32 mouse cellular contexts compared by ENCODE assay signal in the genomic region with DNA sequence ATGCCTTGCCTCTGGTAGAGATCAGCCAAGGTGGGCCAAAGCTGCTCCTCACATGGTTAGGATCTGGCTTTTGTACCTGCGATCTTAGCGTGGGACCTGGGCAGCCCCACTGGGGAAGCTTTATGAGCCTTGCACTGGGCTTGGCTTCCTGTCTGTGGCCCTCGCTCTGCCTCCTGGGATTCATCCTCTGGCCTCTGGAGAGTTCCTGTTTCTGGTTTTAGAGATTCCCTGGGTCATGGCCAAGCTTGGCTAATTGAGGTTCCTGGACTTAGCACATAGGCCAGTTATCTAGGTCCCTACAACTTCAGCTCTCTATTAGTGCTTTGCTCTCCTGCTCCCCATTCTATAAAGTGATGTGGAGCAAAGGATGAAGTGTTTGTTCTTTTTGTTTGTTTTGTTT. TPM values are rescaled to one million over a fixed set of nuclear protein-coding genes. Genes with fewer than 3 reads are reported as not detected.
A peak's percentile ranks its signal among the peaks of the same experiment; 100 is the strongest.
DNase-seq lines count a peak whose midpoint lies in the region; ATAC-seq and TF ChIP-seq lines count a peak whose summit lies in the region.
"Had no signal": no experiment of that assay in that cellular context is flagged by ENCODE, and none has a peak within 500 bp of the region (broad histone marks: within the 10 kb centered on the region; RNA-seq: fewer than 3 reads in every experiment).

No protein-coding gene starts in this region.

- H3K4me1 ChIP-seq in kidney, embryonic 16.5 days (ENCODE audit: insufficient read depth, low read length): no peaks in the 10 kb centered on the region
- H3K4me1 ChIP-seq in lung, adult 2 months (ENCODE audit: control insufficient read depth, insufficient read depth, low read length): peaks cover 7% of the 10 kb centered on the region; the same call in 1 of the 2 replicates
- H3K4me1 ChIP-seq: embryonic facial prominence, embryonic 13.5 days; forebrain, embryonic 13.5 days; hindbrain, embryonic 15.5 days; midbrain, embryonic 10.5 days; neural tube, embryonic 13.5 days had no signal

- peak; percentile 53 for DNase-seq in gastrocnemius, adult 2 months
- DNase-seq in gastrocnemius, postnatal 4 days (ENCODE audit: low spot score in 2 of 2): no peak
- peak; percentile 27 for DNase-seq in kidney, adult 18-20 months
- DNase-seq in lung, postnatal 36 days: peak; percentile 69
- no peak for DNase-seq in lung, adult 2 months
- no peak for DNase-seq in adipocyte (ENCODE audit: low spot score)
- DNase-seq in layer of hippocampus, adult 9-10 months (ENCODE audit: low spot score): no peak
- DNase-seq: adrenal gland, postnatal 14 days; cerebellum, adult 2 months; cerebellum, postnatal 36 days; embryo, embryonic 11 days; retina, postnatal 1 day; right cerebral cortex, postnatal 25 days had no signal

- WGBS in kidney, embryonic 16.5 days: 62% methylated on average over 3 of the region's 3 CpGs
- WGBS in lung, adult 2 months: 49% methylated on average over 3 of the region's 3 CpGs

- no peak overlapping the region for H3K9ac ChIP-seq in kidney, embryonic 16.5 days (replicated peaks; ENCODE audit: low read length)
- H3K9ac ChIP-seq: embryonic facial prominence, embryonic 13.5 days; forebrain, embryonic 13.5 days; hindbrain, embryonic 15.5 days; neural tube, embryonic 13.5 days had no signal

- H3K4me2 ChIP-seq in kidney, embryonic 16.5 days (replicated peaks; ENCODE audit: low read depth, low read length): no peak overlapping the region
- H3K4me2 ChIP-seq: embryonic facial prominence, embryonic 13.5 days; forebrain, embryonic 13.5 days; hindbrain, embryonic 15.5 days; liver, embryonic 11.5 days; neural tube, embryonic 13.5 days had no signal

- H3K27ac ChIP-seq in gastrocnemius, adult 2 months: peak overlapping the region; percentile 49
- no peak overlapping the region for H3K27ac ChIP-seq in kidney, embryonic 16.5 days (ENCODE audit: low read length)
- H3K27ac ChIP-seq: embryonic facial prominence, embryonic 13.5 days; forebrain, embryonic 13.5 days; hindbrain, embryonic 15.5 days; midbrain, embryonic 10.5 days; neural tube, embryonic 13.5 days had no signal

- H3K27me3 ChIP-seq in kidney, embryonic 16.5 days (ENCODE audit: insufficient read depth, low read length): no peaks in the 10 kb centered on the region
- H3K27me3 ChIP-seq: embryonic facial prominence, embryonic 13.5 days; forebrain, embryonic 13.5 days; hindbrain, embryonic 15.5 days; neural tube, embryonic 13.5 days had no signal

- intact Hi-C loops in gastrocnemius, adult 2 months (cut with DNase I): no loop called here

- ATAC-seq in kidney, embryonic 16.5 days (ENCODE audit: low FRiP score, low TSS enrichment): no peak
- ATAC-seq: forebrain, embryonic 13.5 days; midbrain, embryonic 16.5 days had no signal

- no peaks in the 10 kb centered on the region for H3K9me3 ChIP-seq in kidney, embryonic 16.5 days (ENCODE audit: low read length)
- H3K9me3 ChIP-seq: embryonic facial prominence, embryonic 13.5 days; forebrain, embryonic 13.5 days; hindbrain, embryonic 15.5 days; midbrain, embryonic 10.5 days; neural tube, embryonic 13.5 days had no signal

- TF ChIP-seq POLR2A in lung, adult 2 months (IDR thresholded peaks at IDR 0.05; ENCODE audit: borderline replicate concordance, extremely low read depth, low read depth, low read length): no peak

- no peaks in the 10 kb centered on the region for H3K36me3 ChIP-seq in kidney, embryonic 16.5 days (ENCODE audit: insufficient read depth, low read length)
- H3K36me3 ChIP-seq: embryonic facial prominence, embryonic 13.5 days; hindbrain, embryonic 15.5 days; midbrain, embryonic 10.5 days; neural tube, embryonic 13.5 days had no signal

- no peak for TF ChIP-seq CTCF in gastrocnemius, adult 2 months (IDR thresholded peaks at IDR 0.05)
- TF ChIP-seq CTCF in lung, adult 2 months (IDR thresholded peaks at IDR 0.05; ENCODE audit: insufficient read depth, low read length): no peak

- no peak overlapping the region for H3K4me3 ChIP-seq in gastrocnemius, adult 2 months
- H3K4me3 ChIP-seq in kidney, embryonic 16.5 days (ENCODE audit: low read length): no peak overlapping the region
- H3K4me3 ChIP-seq in lung, adult 2 months (replicated peaks; ENCODE audit: extremely low read depth, low read depth, low read length): no peak overlapping the region
- H3K4me3 ChIP-seq: embryonic facial prominence, embryonic 13.5 days; erythroblast, embryonic 14.5 days; forebrain, embryonic 13.5 days; hindbrain, embryonic 15.5 days; midbrain, embryonic 10.5 days; myocyte; neural tube, embryonic 13.5 days had no signal

RNA-seq across cellular contexts. Expression of a gene that starts 10.0 kb away (rescaled TPM):
- 1 to 10 TPM; 3.4 to 5.2 TPM for total RNA-seq in gastrocnemius, adult 2 months (2021)
- total RNA-seq in gastrocnemius, postnatal 4 days (2021): 10 to 100 TPM; 18.2 to 19.5 TPM
- 30.9 TPM in 2 replicates for polyA plus RNA-seq in kidney, embryonic 16.5 days (2015; fragmentation: Nextera tagmentation; extraction: Ambion mirVana)
- polyA plus RNA-seq in lung, adult 2 months (2012; rRNA removed): 159 and 211 TPM in 2 replicates
- total RNA-seq: granulocyte monocyte progenitor cell, adult 5-6 weeks had no signal
- polyA plus RNA-seq: erythroblast, embryonic 14.5 days had no signal

RNA-seq across cellular contexts. Expression of a gene that starts 26.8 kb away (rescaled TPM):
- total RNA-seq in gastrocnemius, adult 2 months (2021): not detected
- not detected for total RNA-seq in gastrocnemius, postnatal 4 days (2021)
- polyA plus RNA-seq in kidney, embryonic 16.5 days (2015; fragmentation: Nextera tagmentation; extraction: Ambion mirVana): 1.3 TPM in 2 replicates
- polyA plus RNA-seq in lung, adult 2 months (2012; rRNA removed): 3.1 and 7.3 TPM in 2 replicates
- total RNA-seq: gastrocnemius, adult 8-10 months had no signal
- polyA plus RNA-seq: erythroblast, embryonic 14.5 days; forebrain, embryonic 13.5 days; neural tube, embryonic 13.5 days had no signal

RNA-seq across cellular contexts. Expression of a gene that starts 50.1 kb away (rescaled TPM):
- total RNA-seq in gastrocnemius, adult 2 months (2021): not detected
- not detected for total RNA-seq in gastrocnemius, postnatal 4 days (2021)
- polyA plus RNA-seq in kidney, embryonic 16.5 days (2015; fragmentation: Nextera tagmentation; extraction: Ambion mirVana): 0.87 and 0.92 TPM in 2 replicates
- polyA plus RNA-seq in lung, adult 2 months (2012; rRNA removed): 0.19 and 3.7 TPM in 2 replicates
- total RNA-seq: adrenal gland, postnatal 14 days; gastrocnemius, adult 8-10 months; granulocyte monocyte progenitor cell, adult 5-6 weeks; heart, postnatal 36 days; layer of hippocampus, adult 18-20 months; layer of hippocampus, postnatal 25 days; left cerebral cortex, postnatal 10 days had no signal
- polyA plus RNA-seq: erythroblast, embryonic 14.5 days; forebrain, embryonic 13.5 days; hindbrain, embryonic 15.5 days; intestine, embryonic 14.5 days; liver, embryonic 11.5 days; neural tube, embryonic 13.5 days; spleen, adult 2 months; testis, adult 2 months had no signal

RNA-seq across cellular contexts. Expression of a gene that starts 54.2 kb away (rescaled TPM):
- not detected for total RNA-seq in gastrocnemius, adult 2 months (2021)
- total RNA-seq in gastrocnemius, postnatal 4 days (2021): under 1 TPM; 0.70 to 0.88 TPM
- 1.5 and 1.8 TPM in 2 replicates for polyA plus RNA-seq in kidney, embryonic 16.5 days (2015; fragmentation: Nextera tagmentation; extraction: Ambion mirVana)
- polyA plus RNA-seq in lung, adult 2 months (2012; rRNA removed): 1.3 and 1.9 TPM in 2 replicates
- total RNA-seq: gastrocnemius, adult 8-10 months; granulocyte monocyte progenitor cell, adult 5-6 weeks; layer of hippocampus, adult 18-20 months; layer of hippocampus, postnatal 25 days; left cerebral cortex, postnatal 10 days had no signal
- polyA plus RNA-seq: erythroblast, embryonic 14.5 days; forebrain, embryonic 13.5 days; spleen, adult 2 months had no signal

Comparison
In these comparisons a context has a peak if more than half of its experiments do, and no peak if none do; other contexts are left out.
1. DNase-seq: peak in gastrocnemius, adult 2 months (single experiment), kidney, adult 18-20 months (single experiment) and lung, postnatal 36 days (single experiment); none in gastrocnemius, postnatal 4 days (0 of 2), lung, adult 2 months (single experiment), adipocyte (single experiment) and layer of hippocampus, adult 9-10 months (single experiment).